Mouse (Mus musculus): ENCODE data around the gene Lrrc43. TPM values are rescaled to one million over a fixed set of nuclear protein-coding genes. Genes with fewer than 3 reads are reported as not detected.
"Not testable (repeated sequence)": the region's sequence is repeated elsewhere in the genome, so short reads cannot be mapped to it uniquely, and the experiment has no call there.

Gene Lrrc43
- total RNA-seq, 2 experiments from 2014 or later, result not detected

- DNase-seq; intact Hi-C loops (cut with DNase I; ENCODE audit: low total_unique reads): not testable (repeated sequence)
Measured at GRCm38 (mm10) chr5:123511426-123511825, 22.3 kb downstream of the Lrrc43 start.

DNA sequence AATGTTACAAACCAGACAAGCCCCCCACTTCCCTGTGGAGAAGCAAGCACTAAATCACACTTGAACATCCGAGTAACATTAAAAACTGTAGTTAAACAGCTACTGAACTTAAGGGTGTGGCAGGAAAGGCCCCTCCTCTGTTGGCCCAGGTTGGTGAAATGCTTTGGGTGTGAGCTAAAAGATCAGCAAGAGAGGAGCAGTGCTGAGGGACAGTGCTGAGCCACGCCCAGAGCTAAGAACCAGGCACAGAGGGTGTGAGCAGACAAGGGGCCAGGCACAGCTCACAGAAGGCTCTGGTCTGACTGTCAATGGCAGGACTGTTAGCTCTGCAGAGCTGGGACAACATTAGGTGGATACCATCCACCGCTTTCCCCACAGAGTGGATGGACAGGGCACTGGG is 23.0 kb downstream of the Lrrc43 start:
- intact Hi-C loops (cut with DNase I; ENCODE audit: low total_unique reads), result no loop called here
- no peak for DNase-seq

- no peak for DNase-seq
- intact Hi-C loops (cut with DNase I; ENCODE audit: low total_unique reads), result loop anchor here (5.0 kb wide), 1 partner anchor 63 kb away; no protein-coding TSS in a partner anchor
Measured at GRCm38 (mm10) chr5:123514871-123515270, 25.8 kb downstream of the Lrrc43 start.

GRCm38 (mm10) chr5:123520666-123521065 is 31.6 kb downstream of the Lrrc43 start:
- intact Hi-C loops (cut with DNase I; ENCODE audit: low total_unique reads), result no loop called here
- no peak for DNase-seq

DNA sequence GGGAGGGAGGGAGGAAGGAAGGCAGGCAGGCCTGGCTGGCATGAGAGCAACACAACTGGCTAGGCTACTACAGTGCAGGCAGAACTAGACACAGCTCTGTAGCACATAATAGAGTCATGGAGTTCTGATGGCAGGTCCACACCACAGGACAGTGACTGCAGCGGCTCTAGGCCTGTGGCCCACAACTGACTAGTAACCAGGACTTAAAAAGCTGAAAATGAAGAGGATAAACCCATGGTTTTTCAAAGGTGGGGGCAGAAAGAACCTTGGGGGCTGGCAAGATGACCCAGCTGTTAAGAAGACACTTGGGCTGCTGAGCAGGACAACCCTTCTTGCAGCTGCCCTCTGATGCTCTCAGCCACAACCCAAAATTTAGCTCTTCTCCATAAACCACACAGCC is 32.5 kb downstream of the Lrrc43 start:
- no peak for DNase-seq

DNA sequence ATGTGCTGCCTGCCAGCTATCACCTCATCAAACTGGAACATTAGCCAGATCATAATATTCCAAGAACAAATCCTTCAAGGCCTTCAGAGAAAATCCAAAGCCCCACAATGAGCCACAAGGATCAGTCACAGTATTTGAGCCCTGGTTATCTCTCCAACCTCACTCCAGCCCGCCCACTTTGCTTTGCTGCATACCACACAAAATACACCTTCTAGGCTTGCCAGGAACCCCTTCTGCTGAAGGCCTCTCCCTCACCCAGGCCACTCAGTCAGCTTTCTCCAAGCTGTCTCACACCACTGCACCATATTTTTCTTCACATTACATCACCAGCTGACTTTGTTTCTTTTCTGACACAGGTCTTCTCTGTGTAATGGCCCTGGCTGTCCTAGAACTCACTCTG is 33.1 kb downstream of the Lrrc43 start:
- intact Hi-C loops (cut with DNase I; ENCODE audit: low total_unique reads), result no loop called here

More for the DNA sequence above, 32.5 kb downstream of the Lrrc43 start:
- intact Hi-C loops (cut with DNase I; ENCODE audit: low total_unique reads), result no loop called here

GRCm38 (mm10) chr5:123523692-123524392 is 34.7 kb downstream of the Lrrc43 start, which contains the start of gene Diablo:
Gene Diablo, minus strand, starts transcription at chr5:123524176.
- DNase-seq, result peak; percentile 99
- intact Hi-C loops (cut with DNase I; ENCODE audit: low total_unique reads), result no loop called here

More for the DNA sequence above, 33.1 kb downstream of the Lrrc43 start:
- DNase-seq, result no peak

- intact Hi-C loops (cut with DNase I; ENCODE audit: low total_unique reads), result no loop called here
Measured at GRCm38 (mm10) chr5:123524393-123524750, 35.3 kb downstream of the Lrrc43 start.

DNA sequence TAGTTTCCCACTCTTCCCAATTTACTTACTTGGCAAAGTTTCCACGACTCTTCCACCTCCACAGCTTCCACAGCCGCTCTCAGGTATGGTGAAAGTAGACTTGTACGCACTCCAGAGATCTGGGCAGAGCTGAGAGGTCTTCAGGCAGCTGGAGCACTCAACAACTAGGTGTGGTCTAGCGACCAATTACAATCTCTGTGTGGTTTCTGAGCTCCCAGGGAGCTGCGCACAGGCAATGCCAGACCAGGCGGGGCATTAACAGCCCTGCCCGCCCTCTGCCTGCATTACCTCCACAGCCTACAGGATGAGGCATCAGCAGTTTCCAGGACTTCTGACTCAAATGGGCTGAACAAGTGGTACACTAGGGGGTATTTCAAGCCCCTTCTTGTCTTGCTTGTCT is 36.2 kb downstream of the Lrrc43 start, which contains the start of gene Gm49027:
Gene Gm49027, minus strand, starts transcription at position 208 of the 400 bp plus-strand sequence.
- no peak for DNase-seq
- intact Hi-C loops (cut with DNase I; ENCODE audit: low total_unique reads), result no loop called here

More at GRCm38 (mm10) chr5:123524393-123524750, 35.3 kb downstream of the Lrrc43 start:
- no peak for DNase-seq

GRCm38 (mm10) chr5:123525916-123526495 is 36.9 kb downstream of the Lrrc43 start:
- intact Hi-C loops (cut with DNase I; ENCODE audit: low total_unique reads), result no loop called here
- DNase-seq, result no peak

DNA sequence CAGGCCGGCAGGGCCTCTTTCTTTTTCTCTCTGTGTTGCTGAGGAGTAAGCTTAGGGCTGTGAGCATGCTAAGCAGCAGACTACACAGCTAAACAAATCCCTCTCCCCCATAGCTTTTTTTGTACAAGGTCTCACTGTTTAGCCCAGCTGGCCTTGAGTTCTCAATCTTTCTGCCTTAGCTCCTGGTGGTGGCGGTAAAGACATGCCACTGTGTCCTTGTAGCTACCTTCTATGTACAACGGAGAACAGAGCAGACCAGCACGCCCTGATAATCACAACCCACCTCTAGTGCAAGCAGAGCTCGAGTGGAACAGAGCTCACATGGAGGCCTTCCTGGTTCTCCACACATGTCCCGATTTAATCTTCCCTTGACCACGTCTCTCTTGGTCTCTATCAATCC is 39.5 kb downstream of the Lrrc43 start:
- DNase-seq, result no peak
- intact Hi-C loops (cut with DNase I; ENCODE audit: low total_unique reads), result no loop called here

GRCm38 (mm10) chr5:123530056-123530455 is 41.0 kb downstream of the Lrrc43 start:
- intact Hi-C loops (cut with DNase I; ENCODE audit: low total_unique reads), result no loop called here
- no peak for DNase-seq

DNA sequence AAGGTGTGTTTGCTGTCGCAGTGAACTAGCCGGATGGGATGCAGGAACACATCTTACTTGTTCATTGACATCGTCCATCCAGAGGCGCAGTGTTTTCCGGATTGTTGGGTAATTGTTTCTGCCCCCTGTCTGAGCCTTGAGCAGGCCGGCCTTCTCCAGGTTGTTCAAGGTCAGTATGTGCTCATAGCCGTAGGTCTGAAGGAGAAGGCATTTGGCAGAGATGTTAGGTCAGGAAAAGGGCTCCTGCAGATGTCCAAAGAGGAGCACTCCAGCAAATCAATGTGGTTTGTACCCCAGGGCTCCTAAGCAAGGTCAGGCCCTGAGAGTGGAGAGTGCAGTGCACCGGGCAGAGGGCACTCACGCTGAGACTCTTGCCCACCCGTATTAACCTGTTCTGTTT is 44.7 kb downstream of the Lrrc43 start:
- intact Hi-C loops (cut with DNase I; ENCODE audit: low total_unique reads), result no loop called here
- DNase-seq, result no peak

- intact Hi-C loops (cut with DNase I; ENCODE audit: low total_unique reads), result no loop called here
- DNase-seq, result no peak
Measured at GRCm38 (mm10) chr5:123555693-123556092, 66.6 kb downstream of the Lrrc43 start.

DNA sequence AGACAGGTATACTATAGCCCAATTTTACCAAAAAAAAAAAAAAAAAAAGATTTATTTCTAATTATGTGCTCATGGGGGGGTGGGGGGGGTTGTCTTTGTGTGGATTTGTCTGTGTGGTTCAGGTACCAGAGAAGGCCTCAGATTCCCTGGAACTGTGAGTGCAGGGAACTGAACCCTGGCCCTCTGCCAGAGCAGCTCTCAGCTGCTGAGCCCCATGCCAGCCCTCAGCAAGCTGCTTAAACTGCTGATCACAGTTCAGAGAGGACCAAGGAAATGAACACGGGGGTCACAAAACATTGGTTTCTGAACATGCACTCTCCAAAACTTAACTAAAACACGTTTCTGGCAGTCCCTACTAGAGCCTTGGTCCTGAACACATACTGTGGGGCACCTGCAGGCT is 67.3 kb downstream of the Lrrc43 start:
- DNase-seq, result peak; percentile 68
- intact Hi-C loops (cut with DNase I; ENCODE audit: low total_unique reads), result no loop called here

Small RNA genes within 50 kb of the gene (microRNA-seq; reads per million reads assigned to microRNA genes)
- 0.50 to 0.64 reads per million in 2 experiments for gene Mir7647

Other genes with a start within 250 kb of the Lrrc43 start
- 1 to 10 TPM; 2.0 to 2.2 TPM for gene Wdr66, start 237.2 kb upstream of the Lrrc43 start, total RNA-seq (2021)
- 10 to 100 TPM; 12.7 to 14.6 TPM for gene Bcl7a, start 145.5 kb upstream of the Lrrc43 start, total RNA-seq (2021)
- 10 to 100 TPM; 48.5 to 59.9 TPM for gene Mlxip, start 94.5 kb upstream of the Lrrc43 start, total RNA-seq (2021)
- not detected for gene Il31, start 184 bp downstream of the Lrrc43 start, total RNA-seq (2021)
- gene B3gnt4, start 21.2 kb downstream of the Lrrc43 start, total RNA-seq (2021), result not detected
- gene Diablo, start 34.9 kb downstream of the Lrrc43 start, total RNA-seq (2021), result 10 to 100 TPM; 35.7 to 36.8 TPM
- under 1 TPM; 0.16 to 0.29 TPM for gene Gm49027, start 36.2 kb downstream of the Lrrc43 start, total RNA-seq (2021)
- 10 to 100 TPM; 23.0 to 25.4 TPM for gene Vps33a, start 83.7 kb downstream of the Lrrc43 start, total RNA-seq (2021)
- 100 to 1,000 TPM; 122 TPM for gene Clip1, start 195.3 kb downstream of the Lrrc43 start, total RNA-seq (2021)
- 10 to 100 TPM; 20.3 to 23.8 TPM for gene Zcchc8, start 231.8 kb downstream of the Lrrc43 start, total RNA-seq (2021)

Measured in gastrocnemius, postnatal 14 days (tissue).